Mouse (Mus musculus) embryonic fibroblast, embryonic 13.5 days (primary cell): Measurements from ENCODE around the gene Zfp64. TPM values are rescaled to one million over a fixed set of nuclear protein-coding genes. Genes with fewer than 3 reads are reported as not detected.
A peak's percentile ranks its signal among the peaks of the same experiment; 100 is the strongest.

Experiments used
- H3K27ac ChIP-seq: 2 replicates; pipeline ENCODE4 v1.5.1; 2012; ENCODE audit warnings: low read length, control low read depth, inconsistent platforms; ENCODE audit not compliant: insufficient read depth
- H3K4me1 ChIP-seq: 2 replicates; pipeline ENCODE4 v1.6.1; 2011; ENCODE audit warnings: low read length; ENCODE audit not compliant: control insufficient read depth, insufficient read depth
- H3K4me3 ChIP-seq: 2 replicates; pipeline ENCODE4 v1.5.1; 2011; ENCODE audit warnings: mild to moderate bottlenecking, control low read depth, low read length; ENCODE audit not compliant: insufficient read depth
- CTCF ChIP-seq: IDR thresholded peaks from 2 replicates; pipeline ENCODE4 v1.5.1; 2011; ENCODE audit warnings: mild to moderate bottlenecking, control low read depth, low read length, moderate library complexity, borderline replicate concordance; ENCODE audit not compliant: insufficient read depth
- POLR2A ChIP-seq: IDR thresholded peaks from 2 replicates; pipeline ENCODE4 v1.6.1; 2011; ENCODE audit warnings: low read depth, mild to moderate bottlenecking, control low read depth, low read length, moderate library complexity
- polyA plus RNA-seq: library from polyadenylated mRNA; stranded (reverse); fragments of >200 nt; gene quantifications from 2 replicates; pipeline ENCODE4 v1.2.4, GENCODE M21; 2011; ENCODE audit warnings: low read depth; ENCODE audit not compliant: missing spikeins, insufficient read length

The Zfp64 gene
- polyA plus RNA-seq, 1 experiment, result 14.7 TPM

DNA sequence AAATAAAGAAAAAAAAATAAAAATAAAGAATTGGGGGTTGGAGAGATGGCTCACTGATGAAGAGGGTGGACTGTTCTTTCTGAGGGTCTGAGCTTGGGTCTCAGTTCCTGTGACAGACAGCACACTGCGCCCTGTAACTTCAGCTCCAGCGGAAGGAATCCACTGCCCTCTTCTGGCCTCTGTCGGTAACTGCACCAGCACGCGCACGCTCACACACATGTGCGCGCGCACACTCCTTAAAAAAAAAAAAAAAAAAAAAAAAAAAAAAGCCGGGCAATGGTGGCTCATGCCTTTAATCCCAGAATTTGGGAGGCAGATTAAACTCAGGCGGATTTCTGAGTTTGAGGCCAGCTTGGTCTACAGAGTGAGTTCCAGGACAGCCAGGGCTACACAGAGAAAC is 24.4 kb upstream of the Zfp64 start:
- Histone ChIP-seq H3K4me3 (no peak overlapping the region), H3K27ac (no peak overlapping the region), H3K4me1 (no peaks in the 10 kb centered on the region)
- 0 out of 2 replicates have a peak, but pooled peaks have one; percentile 34 for TF ChIP-seq CTCF
- no peak for TF ChIP-seq POLR2A

DNA sequence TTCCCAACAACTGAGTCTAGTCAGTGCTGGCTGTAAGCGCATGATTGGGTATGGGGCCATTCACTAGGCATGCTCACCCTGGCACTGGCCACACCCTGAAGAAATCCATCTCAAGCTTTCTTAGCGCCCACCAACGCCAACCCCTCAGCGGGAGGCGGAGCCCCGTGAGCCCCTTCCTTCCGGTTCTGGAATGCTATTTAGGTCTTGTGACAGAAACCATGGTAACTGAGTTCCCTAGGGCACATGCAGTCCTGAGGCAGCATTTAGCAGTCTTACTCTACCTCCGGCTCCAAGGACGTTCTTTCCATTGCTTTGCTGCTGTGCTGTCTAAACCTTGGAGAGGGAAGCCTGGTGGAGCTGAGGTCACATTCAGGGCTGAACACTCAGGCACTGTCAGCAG is 22.6 kb upstream of the Zfp64 start:
- TF ChIP-seq CTCF, result no peak
- TF ChIP-seq POLR2A, result no peak
- Histone ChIP-seq H3K27ac (no peak overlapping the region), H3K4me1 (no peaks in the 10 kb centered on the region), H3K4me3 (no peak overlapping the region)

DNA sequence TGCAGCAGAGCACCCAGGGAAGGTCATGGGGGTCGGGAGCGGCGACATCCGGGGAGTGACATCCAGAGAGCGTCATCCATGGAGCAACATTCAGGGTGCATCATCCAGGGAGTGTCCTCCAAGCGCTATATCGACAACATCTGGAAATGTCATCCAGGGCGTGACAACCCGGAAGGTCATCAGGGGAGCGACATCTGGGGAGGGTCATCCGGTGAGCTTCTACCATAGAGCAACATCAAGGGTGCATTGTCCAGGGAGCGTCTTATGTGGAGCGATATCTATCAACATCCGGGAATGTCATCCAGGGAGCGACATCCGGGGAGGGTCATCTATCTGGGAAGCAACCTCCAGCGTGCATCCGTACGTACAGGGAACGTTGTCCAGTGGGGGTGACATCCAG is 14.7 kb upstream of the Zfp64 start:
- Histone ChIP-seq H3K4me3 (no peak overlapping the region), H3K27ac (no peak overlapping the region), H3K4me1 (no peaks in the 10 kb centered on the region)
- no peak for TF ChIP-seq CTCF
- no peak for TF ChIP-seq POLR2A

DNA sequence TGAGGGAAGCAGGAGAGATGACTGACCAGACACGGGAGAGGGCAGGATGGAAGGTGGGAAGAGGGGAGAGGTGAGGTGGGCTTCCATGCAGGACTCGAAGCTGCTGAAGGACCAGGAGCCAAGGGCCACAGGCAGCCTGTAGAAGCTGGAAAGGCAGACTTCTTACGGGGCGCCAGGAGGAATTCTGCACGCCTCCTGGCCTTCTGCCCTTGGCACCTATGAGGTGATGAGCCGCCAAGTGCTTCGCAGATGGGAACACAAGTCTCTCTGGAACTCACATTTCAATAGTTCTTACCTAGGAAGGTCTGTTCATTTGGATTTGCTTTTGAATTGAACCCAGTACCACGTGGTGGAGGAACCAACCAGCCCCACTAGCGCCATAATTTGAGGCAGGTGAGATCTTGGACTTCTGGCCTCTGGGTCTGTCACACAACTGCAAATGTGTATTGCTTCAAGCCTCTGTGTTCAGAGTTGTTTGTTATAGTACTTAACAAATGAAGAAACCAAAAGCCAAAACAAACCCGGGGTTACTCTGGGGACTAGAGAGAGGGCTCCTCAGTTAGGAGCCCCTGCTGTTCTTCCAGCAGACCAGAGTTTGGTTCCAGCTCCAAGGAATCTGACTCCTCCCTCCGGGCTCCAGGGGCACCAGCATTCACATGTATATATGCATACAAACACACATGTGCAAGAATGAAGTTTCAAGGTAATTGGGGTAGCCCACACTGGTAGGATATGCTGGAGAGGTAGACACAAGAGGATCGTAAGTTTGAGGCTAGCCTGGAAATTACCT is 12.9 kb upstream of the Zfp64 start:
- Histone ChIP-seq H3K4me3 (no peak overlapping the region), H3K27ac (no peak overlapping the region), H3K4me1 (no peaks in the 10 kb centered on the region)
- TF ChIP-seq POLR2A (no peak), CTCF (no peak)

DNA sequence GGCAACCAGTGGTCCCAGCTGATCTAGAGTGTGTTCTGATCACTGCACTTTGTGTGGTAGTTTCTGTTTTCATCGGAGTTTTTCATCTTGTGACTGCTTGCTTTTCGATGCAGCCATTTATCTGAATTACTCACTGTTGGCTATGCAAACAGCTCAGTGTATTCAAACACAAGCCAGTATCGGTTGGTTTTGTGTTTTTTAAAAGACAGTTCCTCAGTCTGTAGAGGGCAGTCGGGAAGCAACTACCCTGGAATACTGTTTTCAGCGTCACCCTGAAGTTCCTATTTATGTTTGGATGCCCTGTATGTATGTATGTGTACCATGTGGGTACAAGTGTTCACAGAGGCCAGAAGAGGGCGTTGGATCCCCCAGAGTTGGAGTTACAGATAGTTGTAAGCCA is 11.1 kb upstream of the Zfp64 start:
- TF ChIP-seq CTCF, result no peak
- no peak for TF ChIP-seq POLR2A
- Histone ChIP-seq H3K4me1 (no peaks in the 10 kb centered on the region), H3K27ac (no peak overlapping the region), H3K4me3 (no peak overlapping the region)

DNA sequence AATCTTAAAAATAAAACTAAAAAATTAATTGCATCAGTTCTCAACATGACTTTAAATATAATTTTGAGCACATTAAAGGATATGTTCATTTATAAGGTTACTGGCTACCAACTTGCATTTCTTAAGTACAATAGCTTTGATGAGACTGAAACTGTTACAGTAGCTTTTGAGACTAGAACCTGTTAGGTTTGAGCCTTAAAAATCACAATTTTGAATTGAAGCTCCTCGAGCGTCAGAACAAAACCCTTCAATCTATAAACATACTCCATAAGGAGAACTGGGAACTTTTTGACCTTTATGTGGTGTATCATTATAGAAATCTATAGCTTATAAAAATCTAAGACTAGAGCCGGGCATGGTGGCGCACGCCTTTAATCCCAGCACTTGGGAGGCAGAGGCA is 9.5 kb upstream of the Zfp64 start:
- H3K4me1 ChIP-seq, result no peaks in the 10 kb centered on the region
- no peak overlapping the region for H3K4me3 ChIP-seq
- no peak overlapping the region for H3K27ac ChIP-seq
- TF ChIP-seq CTCF (no peak), POLR2A (no peak)

DNA sequence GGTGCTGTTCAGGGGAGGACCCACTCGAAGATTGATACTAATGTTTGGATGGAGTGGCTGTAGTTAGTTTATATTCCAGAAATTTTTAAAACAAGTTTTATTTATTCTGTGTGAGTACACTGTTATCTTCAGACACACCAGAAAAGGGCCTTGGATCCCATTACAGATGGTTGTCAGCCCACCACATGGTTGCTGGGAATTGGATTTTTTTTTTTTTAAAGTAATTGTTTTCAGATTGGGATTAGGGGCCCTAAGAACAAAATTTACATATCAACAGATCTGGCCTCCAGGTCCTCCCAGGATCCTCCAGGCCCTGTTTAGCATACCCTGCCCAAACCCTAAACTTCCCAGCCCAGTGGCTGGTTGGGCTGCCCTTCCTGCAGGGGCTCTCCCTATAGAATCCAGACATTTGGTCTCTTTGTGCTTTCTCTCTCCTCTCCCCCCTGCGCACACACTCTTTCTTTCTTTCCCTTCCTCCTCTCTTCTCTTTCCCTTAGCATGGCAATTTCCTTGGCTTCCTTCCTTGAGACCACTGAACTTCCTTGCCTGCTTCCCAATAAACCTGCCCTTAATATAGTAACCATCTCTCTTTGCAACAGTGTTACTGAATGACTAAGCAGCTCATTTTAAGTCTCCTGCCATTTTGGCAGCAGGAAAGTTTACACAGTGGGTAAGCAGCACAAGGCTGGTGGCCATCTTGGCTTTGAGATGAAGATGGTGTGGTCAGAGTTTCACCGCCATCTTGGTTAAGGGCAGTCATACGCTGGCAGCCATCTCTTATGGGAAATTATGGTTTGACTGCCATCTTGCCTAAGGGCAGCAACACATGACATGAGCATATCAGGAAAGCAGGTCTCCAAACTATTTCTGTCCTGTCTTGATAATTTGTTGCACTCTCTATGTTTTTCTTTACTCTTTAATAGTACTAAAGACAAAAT is 6.6 kb upstream of the Zfp64 start:
- Histone ChIP-seq H3K4me3 (no peak overlapping the region), H3K27ac (no peak overlapping the region), H3K4me1 (no peaks in the 10 kb centered on the region)
- TF ChIP-seq CTCF (no peak), POLR2A (no peak)

DNA sequence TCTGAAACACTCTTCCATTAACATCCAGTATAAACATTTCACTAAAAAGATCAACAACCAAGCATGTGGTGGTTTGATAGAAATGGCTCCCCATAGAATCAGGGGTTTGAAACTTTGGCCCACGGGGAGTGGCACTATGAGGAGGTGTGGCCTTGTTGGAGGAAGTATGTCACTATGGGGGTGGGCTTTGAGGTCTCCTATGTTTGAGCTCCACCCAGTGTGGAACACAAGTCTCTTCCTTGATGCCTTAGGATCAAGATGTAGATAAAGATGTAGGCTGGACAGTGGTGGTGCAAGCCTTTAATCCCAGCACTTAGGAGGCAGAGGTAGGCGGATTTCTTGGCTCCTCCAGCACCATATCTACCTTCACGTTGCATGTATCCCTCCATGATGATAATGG is 5.4 kb upstream of the Zfp64 start:
- Histone ChIP-seq H3K4me3 (no peak overlapping the region), H3K27ac (no peak overlapping the region), H3K4me1 (no peaks in the 10 kb centered on the region)
- TF ChIP-seq CTCF, result no peak
- TF ChIP-seq POLR2A, result no peak

DNA sequence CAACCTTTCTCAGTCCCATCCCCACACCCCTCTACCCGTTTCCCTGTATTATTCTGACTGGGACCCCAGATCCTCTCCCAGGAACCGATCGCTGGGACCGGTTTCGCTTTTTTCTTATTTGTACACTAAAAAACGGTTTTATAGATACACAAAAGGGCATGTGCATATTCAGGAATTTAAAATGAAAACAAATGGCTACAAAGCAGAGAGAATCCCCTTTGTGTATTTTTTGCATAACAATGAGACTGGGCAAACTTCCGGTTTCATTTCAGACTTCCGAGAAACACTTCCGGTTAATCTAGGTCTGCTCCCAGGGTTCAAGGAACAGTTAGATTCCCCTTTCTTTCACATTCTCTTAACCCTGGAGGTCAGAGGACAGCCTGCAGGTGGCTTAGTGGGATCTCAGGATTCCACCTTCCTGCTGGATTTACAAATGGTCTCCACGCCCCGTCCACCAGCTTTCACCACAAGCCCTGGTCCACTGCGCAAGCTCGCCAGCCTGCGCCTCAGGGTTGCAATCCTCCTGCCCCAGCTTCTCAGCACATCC is 4.0 kb upstream of the Zfp64 start:
- TF ChIP-seq POLR2A, result no peak
- no peak for TF ChIP-seq CTCF
- Histone ChIP-seq H3K4me3 (no peak overlapping the region), H3K4me1 (no peaks in the 10 kb centered on the region), H3K27ac (no peak overlapping the region)

DNA sequence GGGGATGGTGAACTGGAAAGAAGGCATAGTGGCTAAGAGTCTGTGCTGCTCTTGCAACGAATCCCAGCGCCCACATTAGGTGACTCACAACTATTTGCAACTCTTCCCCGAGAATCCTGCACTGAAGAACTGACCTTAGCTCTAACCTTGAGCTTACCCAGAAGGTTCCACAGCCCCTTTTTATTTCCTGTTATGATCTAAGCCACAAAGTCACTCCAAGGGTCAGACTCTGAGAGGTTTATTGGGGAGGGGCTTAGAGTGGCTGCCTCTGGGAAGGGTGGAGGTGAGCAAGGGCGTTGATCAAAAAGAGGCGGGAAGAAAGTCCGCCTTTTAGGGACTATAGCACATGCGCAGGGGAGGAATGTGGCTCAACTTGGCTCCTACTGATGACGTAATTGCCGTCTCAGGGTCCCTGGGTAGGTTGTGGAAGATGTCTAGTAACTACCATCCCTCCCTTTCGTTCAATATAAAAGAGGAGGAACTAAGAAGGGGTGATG is 511 bp upstream of the Zfp64 start:
- Histone ChIP-seq H3K27ac (peak overlapping the region; percentile 95), H3K4me1 (peaks cover 3% of the 10 kb centered on the region; the same call in 1 of the 2 replicates), H3K4me3 (no peak overlapping the region)
- TF ChIP-seq CTCF, result no peak
